Mouse (Mus musculus) heart, adult 8-10 months (tissue): ENCODE results near the gene Pear1. TPM values are rescaled to one million over a fixed set of nuclear protein-coding genes. Genes with fewer than 3 reads are reported as not detected.

Experiments
- DNase-seq: peaks from one replicate; pipeline ENCODE4 v3.0.0; 2022; ENCODE audit warnings: low spot score
- total RNA-seq, 4 experiments: library from RNA; stranded (reverse); gene quantifications; 2 replicates each; pipeline ENCODE4 v1.2.4; 2022

Gene Pear1
- total RNA-seq, 4 experiments from 2014 or later = 14.0 to 19.9 (median 15.4) TPM

DNA sequence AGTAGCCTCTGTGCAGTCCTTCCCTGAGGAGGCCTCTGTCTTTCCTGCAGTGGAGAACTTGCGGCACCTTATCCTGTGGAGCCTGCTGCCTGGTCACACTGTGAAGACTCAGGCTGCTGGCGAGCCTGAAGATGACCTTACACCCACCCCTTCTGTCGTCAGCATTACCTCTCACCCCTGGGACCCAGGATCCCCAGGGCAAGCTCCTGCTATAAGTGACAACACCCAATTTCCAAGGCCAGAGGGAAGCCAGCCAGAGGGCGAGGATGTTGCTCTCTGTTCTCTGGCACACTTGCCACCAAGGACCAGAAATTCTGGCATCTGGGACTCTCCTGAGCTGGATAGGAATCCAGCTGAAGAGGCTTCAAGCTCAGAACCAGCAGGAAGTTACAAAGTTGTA is 91.0 kb downstream of the Pear1 start:
- no peak for DNase-seq

DNA sequence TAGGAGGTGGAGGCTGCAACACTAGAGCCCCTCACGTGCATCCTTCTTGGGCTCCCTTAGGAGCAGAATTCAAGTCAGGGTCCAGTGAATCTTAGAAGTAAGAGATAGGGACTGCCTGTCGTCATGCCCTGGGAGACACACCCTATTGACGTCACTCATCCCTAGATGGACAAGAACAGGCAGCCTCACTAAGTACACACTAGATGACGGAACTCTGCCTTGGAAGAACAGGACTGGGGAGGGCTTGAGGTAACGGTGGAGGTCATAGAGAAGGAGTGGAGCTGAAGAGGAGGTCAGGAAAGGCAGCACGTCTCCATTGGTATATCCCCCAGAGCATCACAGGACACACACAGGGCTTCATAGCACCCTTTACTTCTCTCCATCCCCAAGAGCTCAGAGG is 95.4 kb downstream of the Pear1 start:
- no peak for DNase-seq

DNA sequence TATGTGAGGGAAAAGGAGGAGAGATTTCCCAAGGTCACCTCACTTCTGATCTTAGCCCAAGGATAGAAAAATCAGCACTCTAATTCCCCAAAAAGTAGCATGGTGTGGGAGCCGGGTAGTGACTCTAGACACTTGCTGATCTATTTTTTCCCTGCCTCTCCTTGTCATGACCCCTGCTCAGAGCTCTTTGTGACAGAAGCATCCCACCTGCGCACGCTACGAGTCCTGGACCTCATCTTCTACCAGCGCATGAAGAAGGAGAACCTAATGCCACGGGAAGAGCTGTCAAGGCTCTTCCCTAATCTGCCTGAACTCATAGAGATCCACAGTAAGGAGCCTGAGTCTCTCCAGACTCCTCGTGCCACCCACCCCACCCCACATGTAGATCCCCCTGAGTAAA is 97.9 kb downstream of the Pear1 start:
- no peak for DNase-seq

DNA sequence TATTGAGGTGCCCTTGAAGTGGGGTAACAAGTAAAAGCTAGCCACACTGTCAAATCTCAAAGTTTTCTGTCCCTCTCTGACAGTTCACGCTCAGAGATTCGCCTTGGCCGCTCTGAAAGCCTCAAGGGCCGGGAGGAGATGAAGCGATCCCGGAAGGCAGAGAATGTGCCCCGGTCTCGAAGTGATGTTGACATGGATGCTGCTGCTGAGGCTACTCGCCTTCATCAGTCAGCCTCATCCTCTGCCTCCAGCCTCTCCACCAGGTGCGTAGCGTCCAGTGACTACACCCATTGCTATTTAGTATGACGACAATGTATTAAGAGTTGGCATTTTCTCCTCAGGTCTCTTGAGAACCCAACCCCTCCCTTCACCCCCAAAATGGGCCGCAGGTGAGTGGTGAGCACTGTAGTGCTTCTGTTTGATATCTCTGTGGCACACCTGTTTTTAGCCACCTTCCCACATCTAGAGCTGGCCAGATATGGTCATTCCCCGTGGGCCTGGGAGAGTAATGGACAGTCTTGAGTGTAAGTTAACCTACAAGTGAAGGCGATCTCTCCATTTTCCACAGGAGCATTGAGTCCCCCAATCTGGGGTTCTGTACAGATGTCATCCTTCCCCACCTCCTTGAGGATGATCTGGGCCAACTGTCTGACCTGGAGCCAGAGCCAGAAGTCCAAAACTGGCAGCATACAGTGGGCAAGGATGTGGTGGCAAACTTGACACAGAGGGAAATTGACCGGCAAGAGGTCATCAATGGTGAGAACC is 98.5 kb downstream of the Pear1 start:
- DNase-seq = no peak

DNA sequence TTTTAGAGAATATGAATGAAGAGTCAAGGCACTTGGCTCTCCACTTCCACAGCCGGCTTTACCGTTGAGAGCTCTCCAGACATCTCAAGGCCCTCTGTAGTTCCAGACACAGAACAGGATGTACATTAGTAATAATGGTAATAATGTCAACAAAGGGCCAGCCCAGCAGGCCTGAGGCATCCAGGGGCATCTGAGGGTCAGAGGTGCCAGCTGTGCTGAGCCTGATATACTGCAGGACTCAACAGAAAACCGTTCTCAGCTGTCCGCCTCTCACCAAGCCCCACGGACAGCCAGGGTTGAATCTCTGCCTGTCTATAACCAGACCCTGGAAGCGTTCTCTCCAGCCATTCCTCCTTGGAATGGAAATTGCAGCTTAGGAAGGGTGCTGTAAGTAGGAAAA is 99.5 kb downstream of the Pear1 start:
- DNase-seq = no peak

DNA sequence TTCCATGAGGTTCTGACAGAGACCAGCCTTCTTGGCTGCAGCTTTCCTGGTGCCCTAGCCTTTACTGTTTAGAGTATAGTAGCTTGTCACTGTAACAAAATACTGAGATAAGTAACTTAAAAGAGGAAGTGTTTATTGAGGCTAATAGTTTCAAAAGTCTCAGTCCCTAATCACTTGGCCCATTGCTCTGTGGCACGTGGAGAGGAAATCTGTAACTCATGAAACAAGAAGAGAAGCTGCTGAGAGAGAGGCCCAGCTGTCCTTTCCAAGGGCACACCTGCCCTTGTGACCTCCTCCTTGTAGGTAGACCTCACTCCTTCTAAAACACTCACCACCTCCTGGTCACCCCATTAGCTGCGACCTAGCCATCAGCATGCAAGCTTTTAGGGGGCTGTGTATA is 105.6 kb downstream of the Pear1 start:
- no peak for DNase-seq

Other genes with a start within 250 kb of the Pear1 start
- 10 to 100 TPM; 19.6 to 21.4 (median 20.5) TPM for gene Arhgef11, start 206.7 kb downstream of the Pear1 start, total RNA-seq
- under 1 TPM in 3 of 4 experiments, not detected in 1; 0.09 to 0.31 (median 0.13) TPM for gene Lrrc71, start 75.7 kb downstream of the Pear1 start, total RNA-seq
- under 1 TPM in 3 of 4 experiments, not detected in 1; 0.16 to 0.30 (median 0.19) TPM for gene Ntrk1, start 29.1 kb downstream of the Pear1 start, total RNA-seq
- gene Insrr, start 27.4 kb downstream of the Pear1 start, total RNA-seq = not detected
- gene Sh2d2a, start 22.4 kb upstream of the Pear1 start, total RNA-seq = under 1 TPM in 2 of 4 experiments, not detected in 2; 0.06 to 0.16 TPM
- gene Prcc, start 61.3 kb upstream of the Pear1 start, total RNA-seq = 10 to 100 TPM; 40.7 to 49.8 (median 45.6) TPM
- 100 to 1,000 TPM; 109 to 118 (median 117) TPM for gene Hdgf, start 82.0 kb upstream of the Pear1 start, total RNA-seq
- 10 to 100 TPM; 73.5 to 80.6 (median 77.1) TPM for gene Mrpl24, start 95.2 kb upstream of the Pear1 start, total RNA-seq
- gene Isg20l2, start 106.0 kb upstream of the Pear1 start, total RNA-seq = 1 to 10 TPM; 9.0 to 9.8 (median 9.7) TPM
- 1 to 10 TPM; 4.6 to 6.7 (median 5.3) TPM for gene Rrnad1, start 106.4 kb upstream of the Pear1 start, total RNA-seq
- gene Crabp2, start 124.4 kb upstream of the Pear1 start, total RNA-seq = not detected
- gene Nes, start 146.8 kb upstream of the Pear1 start, total RNA-seq = 10 to 100 TPM; 10.1 to 25.1 (median 18.9) TPM
- gene Bcan, start 175.9 kb upstream of the Pear1 start, total RNA-seq = under 1 TPM in 3 of 4 experiments, not detected in 1; 0.09 to 0.69 (median 0.27) TPM
- gene Hapln2, start 203.3 kb upstream of the Pear1 start, total RNA-seq = not detected
- gene Gpatch4, start 218.8 kb upstream of the Pear1 start, total RNA-seq = 10 to 100 TPM in 3 of 4 experiments, 1 to 10 TPM in 1; 9.8 to 11.7 (median 10.8) TPM
- gene Naxe, start 234.2 kb upstream of the Pear1 start, total RNA-seq = 100 to 1,000 TPM in 1 of 4 experiments, 10 to 100 TPM in 3; 94.4 to 103 (median 96.3) TPM